Mouse (Mus musculus) hindbrain, embryonic 16.5 days (tissue): Measurements from ENCODE around the gene Emx1. TPM values are rescaled to one million over a fixed set of nuclear protein-coding genes. Genes with fewer than 3 reads are reported as not detected.

Experiments used
- polyA plus RNA-seq: library from polyadenylated mRNA; unstranded; fragments of >200 nt; fragmentation: Nextera tagmentation; extraction: Ambion mirVana; gene quantifications from 2 replicates; pipeline ENCODE4 v1.2.1, GENCODE M21; 2015

Emx1 gene
- polyA plus RNA-seq, 1 experiment from 2014 or later: not detected

Other genes with a start within 250 kb of the Emx1 start
- 46.5 and 51.3 TPM in 2 replicates for gene Exoc6b, start 117.9 kb upstream of the Emx1 start, polyA plus RNA-seq
- 36.5 and 37.1 TPM in 2 replicates for gene Spr, start 49.7 kb upstream of the Emx1 start, polyA plus RNA-seq
- 49.1 and 61.3 TPM in 2 replicates for gene Sfxn5, start 146.0 kb downstream of the Emx1 start, polyA plus RNA-seq
- gene Rab11fip5, start 187.2 kb downstream of the Emx1 start, polyA plus RNA-seq: 24.3 and 28.6 TPM in 2 replicates
- not detected in 2 replicates for gene Noto, start 236.4 kb downstream of the Emx1 start, polyA plus RNA-seq
- gene Smyd5, start 244.6 kb downstream of the Emx1 start, polyA plus RNA-seq: 81.4 and 82.8 TPM in 2 replicates